Mouse (Mus musculus) limb, embryonic 14.5 days (tissue): ENCODE results near the gene Klhdc7a. TPM values are rescaled to one million over a fixed set of nuclear protein-coding genes. Genes with fewer than 3 reads are reported as not detected.

Source experiments
- ATAC-seq: fragments of 200-750 bp; cut with Nextera tagmentation; 2 replicates; pipeline ENCODE4 v1.8.0; 2017; ENCODE audit warnings: low read depth, moderate number of reproducible peaks, moderate TSS enrichment; ENCODE audit not compliant: low FRiP score
- DNase-seq: peaks from one replicate; pipeline ENCODE4 v3.0.0-alpha.2; 2015; ENCODE audit warnings: low spot score
- H3K27ac ChIP-seq: fragments of 300-500 bp; sonication (generic); replicated peaks from 2 replicates; pipeline ENCODE4 v1.5.1; 2014; ENCODE audit warnings: low read depth, mild to moderate bottlenecking, low read length, moderate library complexity, mixed read lengths
- H3K27me3 ChIP-seq: fragments of 300-500 bp; sonication (generic); 2 replicates; pipeline ENCODE4 v1.6.1; 2014; ENCODE audit warnings: low read length, mixed read lengths; ENCODE audit not compliant: control insufficient read depth, insufficient read depth
- H3K36me3 ChIP-seq: fragments of 300-500 bp; sonication (generic); 2 replicates; pipeline ENCODE4 v1.6.1; 2014; ENCODE audit warnings: mild to moderate bottlenecking, low read length, moderate library complexity, mixed read lengths; ENCODE audit not compliant: control insufficient read depth, insufficient read depth
- H3K4me1 ChIP-seq: fragments of 300-500 bp; sonication (generic); 2 replicates; pipeline ENCODE4 v1.6.1; 2014; ENCODE audit warnings: antibody characterized with exemption, low read length, mixed read lengths; ENCODE audit not compliant: control insufficient read depth, insufficient read depth
- H3K4me2 ChIP-seq: fragments of 300-500 bp; sonication (generic); replicated peaks from 2 replicates; pipeline ENCODE4 v1.6.1; 2014; ENCODE audit warnings: low read depth, mild to moderate bottlenecking, low read length, moderate library complexity; ENCODE audit not compliant: severe bottlenecking
- H3K4me3 ChIP-seq: fragments of 300-500 bp; sonication (generic); replicated peaks from 2 replicates; pipeline ENCODE4 v1.5.1; 2014; ENCODE audit warnings: low read length
- H3K9ac ChIP-seq: fragments of 300-500 bp; sonication (generic); 2 replicates; pipeline ENCODE4 v1.6.1; 2014; ENCODE audit warnings: mild to moderate bottlenecking, low read depth, low read length, moderate library complexity; ENCODE audit not compliant: severe bottlenecking
- H3K9me3 ChIP-seq: fragments of 300-500 bp; sonication (generic); 2 replicates; pipeline ENCODE4 v1.6.1; 2016; ENCODE audit warnings: low read length; ENCODE audit not compliant: control insufficient read depth
- POLR2A ChIP-seq: fragments of 200-500 bp; IDR thresholded peaks from 2 replicates; pipeline ENCODE4 v1.8.0; 2012; ENCODE audit warnings: inconsistent platforms, mild to moderate bottlenecking, moderate library complexity, borderline replicate concordance; ENCODE audit not compliant: insufficient read depth, insufficient read length; ENCODE audit errors: extremely low read depth
- WGBS: fragments of 180-500 bp; shearing (Covaris S2); extraction: QIAGEN DNeasy Blood & Tissue Kit; methylation state at CpG from one replicate; pipeline ENCODE4 v1.1.7; 2014; 5-methylcytosine and 5-hydroxymethylcytosine counted together
- polyA plus RNA-seq, 2 experiments: library from polyadenylated mRNA; depleted of rRNA in 1 of 2; stranded (reverse) in 1 of 2; unstranded in 1 of 2; fragments of >200 nt; fragmentation: Nextera tagmentation in 1 of 2; extraction: Ambion mirVana in 1 of 2; gene quantifications; 2 replicates each; pipeline versions ENCODE4 v1.2.1 to v1.2.3; 2012 to 2014

The Klhdc7a gene
- polyA plus RNA-seq, 2 experiments, result 0.04 TPM

DNA sequence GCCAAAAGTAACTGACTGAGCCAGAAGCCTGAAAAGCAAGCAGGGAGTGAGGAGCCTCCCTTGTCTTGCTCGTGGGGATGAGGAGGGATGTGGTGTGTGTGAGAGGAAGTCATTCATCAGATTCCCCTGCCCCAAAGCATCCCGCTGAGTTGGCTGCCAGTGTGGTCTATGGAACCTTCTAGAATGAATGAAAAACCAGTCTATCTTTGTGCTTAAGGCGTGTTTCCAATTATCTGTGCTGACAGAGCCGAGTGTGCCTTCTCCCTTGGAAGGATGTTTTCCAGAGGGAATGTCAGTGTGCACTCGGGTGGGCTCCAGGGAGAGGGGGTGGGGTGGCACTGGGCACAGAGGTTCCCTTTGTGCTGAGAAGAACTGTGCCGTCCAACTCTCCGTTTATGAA lies 19.2 kb downstream of the Klhdc7a start:
- WGBS, result 25% methylated on average over 7 of the region's 7 CpGs
- Histone ChIP-seq H3K4me3 (no peak overlapping the region), H3K9ac (no peak overlapping the region), H3K36me3 (no peaks in the 10 kb centered on the region), H3K4me1 (peaks cover 4% of the 10 kb centered on the region; the same call in 1 of the 2 replicates), H3K27me3 (no peaks in the 10 kb centered on the region), H3K4me2 (no peak overlapping the region), H3K9me3 (no peaks in the 10 kb centered on the region), H3K27ac (no peak overlapping the region)
- TF ChIP-seq POLR2A, result no peak
- no peak for ATAC-seq
- no peak for DNase-seq

DNA sequence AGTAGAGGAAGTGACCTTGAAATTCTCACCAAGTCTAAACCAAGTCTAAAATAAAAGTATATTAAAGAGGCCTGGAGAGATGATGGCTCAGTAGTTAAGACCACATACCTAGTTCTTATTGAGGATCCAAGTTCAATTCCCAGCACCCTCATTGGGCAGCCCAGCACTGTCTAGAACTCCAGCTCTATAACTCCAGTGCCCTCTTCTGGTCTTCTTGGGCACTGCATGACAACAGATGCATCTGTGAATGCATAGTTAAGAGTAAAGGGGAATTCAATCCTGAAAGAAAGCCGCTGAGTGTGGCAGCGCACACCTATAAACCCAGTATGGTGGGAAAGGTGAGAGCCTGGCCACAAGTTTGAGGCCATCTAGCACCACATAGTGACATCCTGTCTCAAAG lies 20.5 kb downstream of the Klhdc7a start:
- TF ChIP-seq POLR2A, result no peak
- ATAC-seq (no peak), DNase-seq (no peak)
- Histone ChIP-seq H3K27ac (no peak overlapping the region), H3K27me3 (no peaks in the 10 kb centered on the region), H3K4me1 (peaks cover 4% of the 10 kb centered on the region; the same call in 1 of the 2 replicates), H3K9me3 (no peaks in the 10 kb centered on the region), H3K4me2 (no peak overlapping the region), H3K4me3 (no peak overlapping the region), H3K36me3 (no peaks in the 10 kb centered on the region), H3K9ac (no peak overlapping the region)
- 91% methylated on average over 2 of the region's 2 CpGs for WGBS

DNA sequence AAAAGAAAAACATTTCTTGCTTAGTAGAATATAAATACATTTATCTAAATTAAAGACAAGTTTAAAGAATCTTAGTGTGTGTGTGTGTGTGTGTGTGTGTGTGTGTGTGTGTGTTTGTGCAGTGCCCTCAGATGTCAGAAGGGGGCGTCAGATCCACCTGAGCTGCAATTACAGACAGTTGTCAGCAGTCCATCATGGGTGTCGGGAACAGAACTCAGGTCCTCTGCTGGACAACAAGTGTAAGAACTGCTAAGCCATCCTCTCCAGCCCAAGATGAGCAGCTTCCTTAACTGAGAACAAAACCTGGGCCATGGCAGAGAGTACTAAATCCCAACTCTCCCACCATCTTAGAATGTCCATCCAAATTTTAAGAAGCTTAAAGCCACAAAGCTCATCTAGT lies 26.0 kb downstream of the Klhdc7a start:
- ATAC-seq (no peak), DNase-seq (no peak)
- no peak for TF ChIP-seq POLR2A
- no peaks in the 10 kb centered on the region for H3K36me3 ChIP-seq
- H3K27ac ChIP-seq, result no peak overlapping the region
- WGBS, result 78% methylated on average over 2 of the region's 2 CpGs
- H3K9ac ChIP-seq, result no peak overlapping the region
- no peak overlapping the region for H3K4me2 ChIP-seq
- H3K4me3 ChIP-seq, result no peak overlapping the region
- H3K9me3 ChIP-seq, result no peaks in the 10 kb centered on the region
- H3K4me1 ChIP-seq, result no peaks in the 10 kb centered on the region
- no peaks in the 10 kb centered on the region for H3K27me3 ChIP-seq

DNA sequence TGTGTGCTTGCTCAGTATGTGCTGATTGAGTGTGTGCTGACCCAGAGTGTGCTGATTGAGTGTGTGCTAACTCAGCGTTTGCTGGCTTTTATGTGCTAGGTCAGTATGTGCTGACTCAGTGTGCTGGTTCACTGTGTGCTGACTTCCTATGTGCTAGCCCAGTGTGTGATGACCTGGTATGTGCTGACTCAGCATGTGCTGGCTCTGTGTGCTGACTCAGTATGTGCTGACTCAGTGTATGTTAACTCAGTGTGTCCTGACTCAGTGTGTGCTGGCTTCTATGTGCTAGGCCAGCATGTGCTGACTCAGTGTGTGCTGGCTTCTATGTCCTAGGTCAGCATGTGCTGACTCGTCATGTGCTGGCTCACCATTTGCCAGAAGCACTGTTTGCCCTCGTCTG lies 32.3 kb downstream of the Klhdc7a start:
- Histone ChIP-seq H3K4me1 (no peaks in the 10 kb centered on the region), H3K9me3 (no peaks in the 10 kb centered on the region), H3K27ac (no peak overlapping the region), H3K4me3 (no peak overlapping the region), H3K9ac (no peak overlapping the region), H3K4me2 (no peak overlapping the region), H3K27me3 (0 out of 2 replicates have a peak, but pooled peaks cover 5% of the 10 kb centered on the region), H3K36me3 (no peaks in the 10 kb centered on the region)
- DNase-seq (no peak), ATAC-seq (no peak)
- TF ChIP-seq POLR2A, result no peak
- WGBS, result 72% methylated on average over 3 of the region's 3 CpGs

DNA sequence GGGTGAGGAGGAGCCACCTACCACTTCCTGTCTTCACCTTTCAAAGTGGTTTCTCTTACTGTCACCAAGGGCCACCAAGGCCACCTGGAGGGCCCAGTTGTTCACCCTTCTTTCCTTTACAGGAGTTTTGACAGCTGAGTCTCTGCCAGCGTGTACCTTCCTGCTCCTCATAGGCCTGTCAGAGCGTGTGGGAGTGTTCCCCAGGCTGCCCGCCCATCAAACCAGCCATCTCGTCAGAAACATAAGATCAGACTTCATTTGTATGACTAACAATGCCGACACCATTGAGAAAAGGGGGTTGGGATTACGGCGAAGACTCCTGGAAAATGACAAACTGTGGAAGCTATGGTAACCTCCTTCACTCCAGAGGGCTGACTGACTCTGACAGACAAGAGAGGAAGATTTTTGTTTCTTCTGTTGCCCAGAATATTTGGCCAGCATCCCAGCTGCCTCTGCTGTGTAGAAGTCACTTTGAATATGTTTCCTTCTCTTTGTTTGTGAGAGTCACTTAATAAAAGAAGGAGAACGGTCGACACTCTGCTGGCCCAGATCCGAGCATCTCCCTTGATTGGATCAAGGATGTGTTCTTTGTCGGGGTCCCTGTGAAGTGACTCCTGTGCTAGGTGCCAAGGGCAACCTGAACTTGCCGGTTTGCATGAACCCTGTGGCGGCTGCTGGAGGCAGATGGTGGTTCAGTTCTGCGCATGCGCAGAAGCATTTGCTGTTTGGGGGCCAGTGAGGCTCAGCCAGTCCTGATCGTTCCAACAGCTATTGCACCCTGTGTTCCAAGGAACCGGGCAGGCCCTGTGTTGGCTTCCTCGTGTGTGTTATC lies 34.6 kb downstream of the Klhdc7a start:
- WGBS, result 77% methylated on average over 18 of the region's 18 CpGs
- Histone ChIP-seq H3K27ac (no peak overlapping the region), H3K36me3 (no peaks in the 10 kb centered on the region), H3K4me1 (no peaks in the 10 kb centered on the region), H3K4me2 (no peak overlapping the region), H3K9ac (no peak overlapping the region), H3K9me3 (no peaks in the 10 kb centered on the region), H3K4me3 (no peak overlapping the region), H3K27me3 (0 out of 2 replicates have a peak, but pooled peaks cover 5% of the 10 kb centered on the region)
- no peak for TF ChIP-seq POLR2A
- peak; percentile 67 for DNase-seq
- no peak for ATAC-seq
